Mouse (Mus musculus) liver, postnatal 0 days (tissue): ENCODE results near the gene Gm49368.

ENCODE experiments used
- CTCF ChIP-seq: sonication (generic); IDR thresholded peaks from 2 replicates; pipeline ENCODE4 v1.5.1; 2016; ENCODE audit warnings: antibody characterized with exemption, low read depth
- EP300 ChIP-seq: IDR thresholded peaks from 2 replicates; pipeline ENCODE4 v1.6.1; 2016; ENCODE audit warnings: antibody characterized with exemption, low read depth, mild to moderate bottlenecking

DNA sequence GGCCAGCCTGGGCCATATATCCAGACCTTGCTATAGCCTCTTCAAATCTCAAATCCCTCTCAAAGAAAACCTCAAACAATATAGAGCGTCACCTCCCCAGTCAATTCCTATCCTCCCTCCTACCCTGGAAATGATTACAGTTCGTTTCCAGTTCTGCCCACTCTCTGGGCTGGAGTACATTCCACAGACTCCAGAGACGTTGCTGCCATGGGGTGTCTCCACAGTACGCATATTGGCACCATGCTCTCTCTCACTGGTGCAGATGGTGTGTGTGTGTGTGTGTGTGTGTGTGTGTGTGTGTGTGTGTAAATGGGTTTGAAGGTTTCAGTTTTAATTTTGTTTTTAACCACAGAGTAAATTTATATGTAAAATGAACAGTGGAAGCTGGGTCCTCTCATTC, 42.8 kb downstream of the Gm49368 start:
- TF ChIP-seq EP300 (no peak), CTCF (no peak)
